Mouse (Mus musculus) limb, embryonic 14.5 days (tissue): ENCODE results near the gene Fitm1. TPM values are rescaled to one million over a fixed set of nuclear protein-coding genes. Genes with fewer than 3 reads are reported as not detected.
A peak's percentile ranks its signal among the peaks of the same experiment; 100 is the strongest.

ENCODE experiments used
- ATAC-seq: fragments of 200-750 bp; cut with Nextera tagmentation; 2 replicates; pipeline ENCODE4 v1.8.0; 2017; ENCODE audit warnings: low read depth, moderate number of reproducible peaks, moderate TSS enrichment; ENCODE audit not compliant: low FRiP score
- DNase-seq: peaks from one replicate; pipeline ENCODE4 v3.0.0-alpha.2; 2015; ENCODE audit warnings: low spot score
- H3K27ac ChIP-seq: fragments of 300-500 bp; sonication (generic); replicated peaks from 2 replicates; pipeline ENCODE4 v1.5.1; 2014; ENCODE audit warnings: low read depth, mild to moderate bottlenecking, low read length, moderate library complexity, mixed read lengths
- H3K27me3 ChIP-seq: fragments of 300-500 bp; sonication (generic); 2 replicates; pipeline ENCODE4 v1.6.1; 2014; ENCODE audit warnings: low read length, mixed read lengths; ENCODE audit not compliant: control insufficient read depth, insufficient read depth
- H3K36me3 ChIP-seq: fragments of 300-500 bp; sonication (generic); 2 replicates; pipeline ENCODE4 v1.6.1; 2014; ENCODE audit warnings: mild to moderate bottlenecking, low read length, moderate library complexity, mixed read lengths; ENCODE audit not compliant: control insufficient read depth, insufficient read depth
- H3K4me1 ChIP-seq: fragments of 300-500 bp; sonication (generic); 2 replicates; pipeline ENCODE4 v1.6.1; 2014; ENCODE audit warnings: antibody characterized with exemption, low read length, mixed read lengths; ENCODE audit not compliant: control insufficient read depth, insufficient read depth
- H3K4me2 ChIP-seq: fragments of 300-500 bp; sonication (generic); replicated peaks from 2 replicates; pipeline ENCODE4 v1.6.1; 2014; ENCODE audit warnings: low read depth, mild to moderate bottlenecking, low read length, moderate library complexity; ENCODE audit not compliant: severe bottlenecking
- H3K4me3 ChIP-seq: fragments of 300-500 bp; sonication (generic); replicated peaks from 2 replicates; pipeline ENCODE4 v1.5.1; 2014; ENCODE audit warnings: low read length
- H3K9ac ChIP-seq: fragments of 300-500 bp; sonication (generic); 2 replicates; pipeline ENCODE4 v1.6.1; 2014; ENCODE audit warnings: mild to moderate bottlenecking, low read depth, low read length, moderate library complexity; ENCODE audit not compliant: severe bottlenecking
- H3K9me3 ChIP-seq: fragments of 300-500 bp; sonication (generic); 2 replicates; pipeline ENCODE4 v1.6.1; 2016; ENCODE audit warnings: low read length; ENCODE audit not compliant: control insufficient read depth
- POLR2A ChIP-seq: fragments of 200-500 bp; IDR thresholded peaks from 2 replicates; pipeline ENCODE4 v1.8.0; 2012; ENCODE audit warnings: inconsistent platforms, mild to moderate bottlenecking, moderate library complexity, borderline replicate concordance; ENCODE audit not compliant: insufficient read depth, insufficient read length; ENCODE audit errors: extremely low read depth
- WGBS: fragments of 180-500 bp; shearing (Covaris S2); extraction: QIAGEN DNeasy Blood & Tissue Kit; methylation state at CpG from one replicate; pipeline ENCODE4 v1.1.7; 2014; 5-methylcytosine and 5-hydroxymethylcytosine counted together
- polyA plus RNA-seq, 2 experiments: library from polyadenylated mRNA; depleted of rRNA in 1 of 2; stranded (reverse) in 1 of 2; unstranded in 1 of 2; fragments of >200 nt; fragmentation: Nextera tagmentation in 1 of 2; extraction: Ambion mirVana in 1 of 2; gene quantifications; 2 replicates each; pipeline versions ENCODE4 v1.2.1 to v1.2.3; 2012 to 2014

The Fitm1 gene
- polyA plus RNA-seq, 2 experiments, result 26.9 to 30.9 TPM

GRCm38 (mm10) chr14:55559799-55560201, 15.6 kb upstream of the Fitm1 start, which contains the start of gene Dcaf11:
TSS of gene Dcaf11 (plus strand) at chr14:55560006.
- DNase-seq (peak; percentile 91), ATAC-seq (peak; percentile 65)
- H3K36me3 ChIP-seq, result peaks cover 16% of the 10 kb centered on the region
- H3K9ac ChIP-seq, result peak within 1 kb of the TSS; percentile 73
- under 1% methylated on average over 27 of the region's 27 CpGs for WGBS
- peaks cover 5% of the 10 kb centered on the region for H3K4me1 ChIP-seq
- no peaks in the 10 kb centered on the region for H3K9me3 ChIP-seq
- peak within 1 kb of the TSS; percentile 96 for H3K27ac ChIP-seq
- TF ChIP-seq POLR2A, result no peak
- no peaks in the 10 kb centered on the region for H3K27me3 ChIP-seq
- H3K4me2 ChIP-seq, result peak within 1 kb of the TSS; percentile 72
- peak within 1 kb of the TSS; percentile 68 for H3K4me3 ChIP-seq

- H3K4me3 ChIP-seq, result peak within 1 kb of the TSS; percentile 68
- peaks cover 22% of the 10 kb centered on the region for H3K36me3 ChIP-seq
- under 1% methylated on average over 51 of the region's 51 CpGs for WGBS
- peak; percentile 68; the same call in 1 of the 2 replicates for TF ChIP-seq POLR2A
- H3K9ac ChIP-seq, result peak within 1 kb of the TSS; percentile 73
- peaks cover 5% of the 10 kb centered on the region for H3K4me1 ChIP-seq
- H3K27me3 ChIP-seq, result no peaks in the 10 kb centered on the region
- H3K4me2 ChIP-seq, result peak within 1 kb of the TSS; percentile 72
- peak; percentile 96 for ATAC-seq
- H3K9me3 ChIP-seq, result no peaks in the 10 kb centered on the region
- H3K27ac ChIP-seq, result peak within 1 kb of the TSS; percentile 96
- DNase-seq, result peak; percentile 100
These were observed 15.0 kb upstream of the Fitm1 start, which contains the start of gene A730061H03Rik for GRCm38 (mm10) chr14:55560202-55561073. TSS of gene A730061H03Rik (minus strand) at chr14:55560406.

GRCm38 (mm10) chr14:55561860-55562259, 13.6 kb upstream of the Fitm1 start:
- H3K4me3 ChIP-seq, result no peak overlapping the region

GRCm38 (mm10) chr14:55563249-55563648, 12.2 kb upstream of the Fitm1 start:
- Histone ChIP-seq H3K9me3 (no peaks in the 10 kb centered on the region), H3K36me3 (peaks cover 49% of the 10 kb centered on the region), H3K9ac (no peak overlapping the region), H3K4me3 (no peak overlapping the region), H3K27me3 (no peaks in the 10 kb centered on the region), H3K4me1 (peaks cover 5% of the 10 kb centered on the region), H3K27ac (no peak overlapping the region), H3K4me2 (no peak overlapping the region)
- WGBS, result 89% methylated on average over 11 of the region's 11 CpGs
- DNase-seq (no peak), ATAC-seq (no peak)
- TF ChIP-seq POLR2A, result no peak

More at GRCm38 (mm10) chr14:55561860-55562259, 13.6 kb upstream of the Fitm1 start:
- Histone ChIP-seq H3K4me1 (peaks cover 5% of the 10 kb centered on the region), H3K27me3 (no peaks in the 10 kb centered on the region), H3K4me2 (peak overlapping the region; percentile 72; the same call in 1 of the 2 replicates), H3K36me3 (peaks cover 37% of the 10 kb centered on the region), H3K27ac (no peak overlapping the region), H3K9ac (no peak overlapping the region), H3K9me3 (no peaks in the 10 kb centered on the region)
- DNase-seq, result no peak
- TF ChIP-seq POLR2A, result no peak
- ATAC-seq, result no peak
- 81% methylated on average over 10 of the region's 10 CpGs for WGBS

DNA sequence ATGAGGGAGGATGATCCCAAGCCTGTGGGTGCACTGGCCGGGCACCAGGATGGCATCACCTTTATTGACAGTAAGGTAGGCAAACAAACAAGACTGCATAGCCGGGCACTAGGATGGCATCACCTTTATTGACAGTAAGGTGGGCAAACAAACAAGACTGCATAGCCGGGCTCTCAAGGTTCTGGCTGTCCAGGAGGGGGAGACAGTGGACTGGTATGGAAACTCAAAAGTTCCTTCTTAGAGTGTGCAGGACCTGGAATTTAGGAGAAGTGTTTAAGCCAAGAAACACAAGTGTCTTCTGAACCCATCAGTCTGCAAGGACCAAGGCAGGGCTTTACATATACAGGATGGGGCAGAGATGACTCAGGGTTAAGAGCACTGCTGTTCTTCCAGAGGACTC, 9.7 kb upstream of the Fitm1 start:
- no peak for DNase-seq
- Histone ChIP-seq H3K4me1 (peaks cover 5% of the 10 kb centered on the region), H3K27me3 (no peaks in the 10 kb centered on the region), H3K9ac (no peak overlapping the region), H3K4me2 (no peak overlapping the region), H3K9me3 (no peaks in the 10 kb centered on the region), H3K27ac (no peak overlapping the region), H3K4me3 (no peak overlapping the region), H3K36me3 (peaks cover 66% of the 10 kb centered on the region)
- TF ChIP-seq POLR2A, result no peak
- no peak for ATAC-seq
- WGBS, result 86% methylated on average over 3 of the region's 3 CpGs
